Mouse (Mus musculus): ENCODE results near the gene Kcne4. TPM values are rescaled to one million over a fixed set of nuclear protein-coding genes. Genes with fewer than 3 reads are reported as not detected.

Gene Kcne4
- polyA plus RNA-seq, 1 experiment, result 0.29 TPM

DNA sequence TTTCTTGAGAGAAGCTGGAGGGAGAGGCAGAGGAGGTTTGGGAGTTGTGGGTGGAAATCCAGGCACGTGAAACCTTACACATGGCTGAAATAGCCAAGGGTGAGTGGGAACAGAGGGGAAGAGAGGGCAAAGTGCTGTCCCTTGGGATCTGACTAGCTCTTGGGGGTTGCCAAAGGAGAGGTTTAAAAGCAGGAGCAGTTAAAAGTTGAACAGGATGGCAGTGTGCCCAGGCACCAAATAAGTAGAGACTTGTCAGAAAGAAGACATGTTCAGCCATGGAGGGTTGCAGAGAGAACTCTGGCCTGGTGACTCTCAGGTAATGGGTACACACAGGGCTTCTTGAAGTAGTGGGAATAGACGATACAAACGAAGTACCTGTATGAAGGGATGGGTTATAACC, 8.7 kb downstream of the Kcne4 start:
- 77% methylated on average over 3 of the region's 3 CpGs for whole genome bisulfite sequencing
- Histone ChIP-seq H3K4me1 (ENCODE audit: control insufficient read depth, insufficient read depth, insufficient read length, low read length) (no peaks in the 10 kb centered on the region), H3K27ac (ENCODE audit: insufficient read depth, low read depth, low read length) (no peak overlapping the region), H3K4me3 (ENCODE audit: low read depth, low read length) (no peak overlapping the region), H3K27me3 (ENCODE audit: control insufficient read depth, insufficient read depth, low read length) (no peaks in the 10 kb centered on the region), H3K36me3 (ENCODE audit: control insufficient read depth, insufficient read depth, low read length) (no peaks in the 10 kb centered on the region)
- TF ChIP-seq POLR2A (IDR thresholded peaks at IDR 0.05; ENCODE audit: low read depth, low read length) (no peak), CTCF (IDR thresholded peaks at IDR 0.05; ENCODE audit: extremely low read depth, insufficient read length, insufficient replicate concordance, low read depth, low read length) (no peak)

DNA sequence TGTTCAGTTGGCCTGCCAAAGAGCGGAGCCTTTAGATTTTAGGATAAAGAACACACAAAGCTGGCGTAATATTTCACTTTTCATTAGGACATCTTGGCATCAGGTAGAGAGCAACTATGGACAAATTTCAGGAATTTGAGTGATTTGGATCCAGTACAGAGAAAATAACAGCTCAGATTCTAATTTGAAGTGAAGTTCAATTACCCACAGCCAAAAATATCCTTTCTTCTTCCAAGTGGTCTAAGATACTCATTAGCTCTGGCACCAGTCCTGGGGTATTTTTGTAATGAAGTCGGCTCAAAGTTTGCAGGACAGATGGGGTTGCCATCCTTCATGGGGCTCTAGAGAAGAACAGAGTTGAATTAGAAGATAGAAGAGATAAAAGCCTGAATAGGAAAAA, 21.9 kb downstream of the Kcne4 start:
- no peak overlapping the region for H3K4me3 ChIP-seq (ENCODE audit: low read depth, low read length)
- H3K36me3 ChIP-seq (ENCODE audit: control insufficient read depth, insufficient read depth, low read length), result no peaks in the 10 kb centered on the region
- TF ChIP-seq CTCF (IDR thresholded peaks at IDR 0.05; ENCODE audit: extremely low read depth, insufficient read length, insufficient replicate concordance, low read depth, low read length) (no peak), POLR2A (IDR thresholded peaks at IDR 0.05; ENCODE audit: low read depth, low read length) (no peak)
- H3K27me3 ChIP-seq (ENCODE audit: control insufficient read depth, insufficient read depth, low read length), result no peaks in the 10 kb centered on the region
- no peak overlapping the region for H3K27ac ChIP-seq (ENCODE audit: insufficient read depth, low read depth, low read length)
- WGBS, result 79% methylated on average over 3 of the region's 3 CpGs
- H3K4me1 ChIP-seq (ENCODE audit: control insufficient read depth, insufficient read depth, insufficient read length, low read length), result no peaks in the 10 kb centered on the region

DNA sequence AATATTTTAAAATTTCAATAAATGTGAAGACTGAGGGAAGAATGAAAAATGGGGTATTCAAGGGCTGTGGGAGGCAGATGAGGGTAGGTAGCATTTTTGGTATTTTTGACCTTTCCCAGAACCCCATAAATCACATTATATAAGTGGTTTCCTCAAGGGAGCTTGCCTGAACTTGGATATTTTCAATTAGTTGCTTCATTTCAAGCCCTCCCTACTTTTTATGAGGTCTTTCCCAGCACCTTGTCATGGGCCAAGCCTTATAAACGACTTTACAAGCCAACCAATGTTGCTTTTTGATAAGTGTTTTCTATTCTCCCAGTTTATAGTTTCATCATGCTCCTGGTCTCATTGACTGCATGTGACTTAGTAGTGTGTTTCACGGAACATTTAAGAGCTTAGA, 24.2 kb downstream of the Kcne4 start:
- Histone ChIP-seq H3K4me1 (ENCODE audit: control insufficient read depth, insufficient read depth, insufficient read length, low read length) (no peaks in the 10 kb centered on the region), H3K27me3 (ENCODE audit: control insufficient read depth, insufficient read depth, low read length) (no peaks in the 10 kb centered on the region), H3K4me3 (ENCODE audit: low read depth, low read length) (no peak overlapping the region), H3K27ac (ENCODE audit: insufficient read depth, low read depth, low read length) (no peak overlapping the region), H3K36me3 (ENCODE audit: control insufficient read depth, insufficient read depth, low read length) (no peaks in the 10 kb centered on the region)
- 55% methylated on average over 2 of the region's 2 CpGs for WGBS
- TF ChIP-seq CTCF (IDR thresholded peaks at IDR 0.05; ENCODE audit: extremely low read depth, insufficient read length, insufficient replicate concordance, low read depth, low read length) (no peak), POLR2A (IDR thresholded peaks at IDR 0.05; ENCODE audit: low read depth, low read length) (no peak)

DNA sequence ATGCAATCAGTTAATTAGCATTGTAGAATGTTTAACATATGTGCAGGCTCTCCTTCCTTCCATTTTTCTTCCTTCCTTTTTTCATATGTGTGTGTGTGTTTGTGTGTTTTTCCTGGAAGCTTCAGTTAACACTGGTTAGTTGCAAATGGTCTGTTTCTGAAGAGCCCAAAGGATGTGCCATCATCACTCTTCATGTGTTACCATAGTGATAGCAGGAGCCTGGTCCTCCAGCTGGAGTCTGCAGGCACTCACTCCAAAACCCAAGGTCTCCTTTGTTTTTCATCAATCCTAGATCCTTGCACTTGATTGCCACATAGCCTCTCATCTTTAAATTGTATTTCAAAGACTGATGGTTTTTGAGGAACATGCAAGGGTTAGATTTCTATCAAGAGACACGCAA, 29.1 kb downstream of the Kcne4 start:
- no peaks in the 10 kb centered on the region for H3K27me3 ChIP-seq (ENCODE audit: control insufficient read depth, insufficient read depth, low read length)
- H3K27ac ChIP-seq (ENCODE audit: insufficient read depth, low read depth, low read length), result no peak overlapping the region
- H3K36me3 ChIP-seq (ENCODE audit: control insufficient read depth, insufficient read depth, low read length), result no peaks in the 10 kb centered on the region
- no peak for TF ChIP-seq POLR2A (IDR thresholded peaks at IDR 0.05; ENCODE audit: low read depth, low read length)
- TF ChIP-seq CTCF (IDR thresholded peaks at IDR 0.05; ENCODE audit: extremely low read depth, insufficient read length, insufficient replicate concordance, low read depth, low read length), result no peak
- H3K4me1 ChIP-seq (ENCODE audit: control insufficient read depth, insufficient read depth, insufficient read length, low read length), result no peaks in the 10 kb centered on the region
- WGBS, result 91% methylated on average over 1 of the region's 1 CpGs
- H3K4me3 ChIP-seq (ENCODE audit: low read depth, low read length), result no peak overlapping the region

DNA sequence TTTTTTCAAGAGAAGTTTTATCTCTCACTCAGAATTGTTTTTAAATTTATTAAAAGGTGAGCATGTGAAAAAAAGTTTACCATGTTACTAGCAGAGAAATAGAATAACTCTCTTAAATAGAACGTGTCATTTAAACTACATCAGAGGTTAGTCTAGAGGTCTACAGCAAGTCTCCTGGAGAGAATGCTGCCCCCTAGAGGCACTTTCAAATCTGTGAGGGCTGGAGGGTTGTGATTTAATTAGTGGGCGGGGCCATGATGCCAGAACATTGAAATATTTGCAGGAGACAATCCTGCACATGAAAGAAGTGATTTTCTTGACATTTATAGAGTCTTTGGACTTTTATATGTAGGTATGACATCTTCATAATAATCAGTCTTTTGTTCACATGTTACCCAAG, 29.9 kb downstream of the Kcne4 start:
- Histone ChIP-seq H3K4me3 (ENCODE audit: low read depth, low read length) (no peak overlapping the region), H3K36me3 (ENCODE audit: control insufficient read depth, insufficient read depth, low read length) (no peaks in the 10 kb centered on the region), H3K27me3 (ENCODE audit: control insufficient read depth, insufficient read depth, low read length) (no peaks in the 10 kb centered on the region), H3K4me1 (ENCODE audit: control insufficient read depth, insufficient read depth, insufficient read length, low read length) (no peaks in the 10 kb centered on the region), H3K27ac (ENCODE audit: insufficient read depth, low read depth, low read length) (no peak overlapping the region)
- TF ChIP-seq CTCF (IDR thresholded peaks at IDR 0.05; ENCODE audit: extremely low read depth, insufficient read length, insufficient replicate concordance, low read depth, low read length) (no peak), POLR2A (IDR thresholded peaks at IDR 0.05; ENCODE audit: low read depth, low read length) (no peak)
- WGBS, result 49% methylated on average over 2 of the region's 2 CpGs

DNA sequence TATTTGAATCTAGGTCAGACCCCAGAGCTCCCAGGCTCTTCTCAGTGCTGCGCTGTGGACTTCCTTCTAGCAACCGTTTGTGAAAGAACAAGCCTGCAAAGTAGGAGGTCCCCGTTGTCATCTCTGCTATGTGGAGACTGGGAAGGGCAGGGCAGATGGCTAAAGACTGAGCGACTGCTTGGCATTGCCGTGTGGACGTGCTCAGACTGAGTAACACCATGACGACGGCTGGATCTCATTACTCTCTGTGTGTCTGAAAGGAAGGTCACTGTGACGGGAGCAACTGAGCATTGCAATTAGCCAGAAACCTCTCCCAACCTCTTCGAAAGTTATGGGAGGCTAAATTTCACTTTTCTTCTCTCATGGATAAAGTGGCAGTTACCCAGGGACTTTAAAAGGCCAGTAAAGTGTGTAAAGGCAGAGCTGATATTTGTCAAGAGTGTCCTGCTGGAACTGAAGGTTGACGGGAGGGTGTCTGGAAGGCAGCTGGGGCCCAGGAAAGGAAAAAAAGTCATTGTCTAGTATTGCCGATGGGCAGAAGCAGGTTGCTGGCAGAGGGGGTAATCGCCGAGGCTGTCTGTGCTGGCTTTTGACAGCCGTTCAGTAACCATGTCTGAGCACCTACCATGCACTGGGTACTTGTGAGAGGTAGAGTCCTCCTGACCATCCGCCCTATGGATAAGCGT, 36.0 kb downstream of the Kcne4 start:
- H3K4me3 ChIP-seq (ENCODE audit: low read depth, low read length), result no peak overlapping the region
- H3K27ac ChIP-seq (ENCODE audit: insufficient read depth, low read depth, low read length), result no peak overlapping the region
- no peaks in the 10 kb centered on the region for H3K36me3 ChIP-seq (ENCODE audit: control insufficient read depth, insufficient read depth, low read length)
- 82% methylated on average over 17 of the region's 17 CpGs for WGBS
- no peaks in the 10 kb centered on the region for H3K27me3 ChIP-seq (ENCODE audit: control insufficient read depth, insufficient read depth, low read length)
- no peaks in the 10 kb centered on the region for H3K4me1 ChIP-seq (ENCODE audit: control insufficient read depth, insufficient read depth, insufficient read length, low read length)
- no peak for TF ChIP-seq CTCF (IDR thresholded peaks at IDR 0.05; ENCODE audit: extremely low read depth, insufficient read length, insufficient replicate concordance, low read depth, low read length)
- no peak for TF ChIP-seq POLR2A (IDR thresholded peaks at IDR 0.05; ENCODE audit: low read depth, low read length)

DNA sequence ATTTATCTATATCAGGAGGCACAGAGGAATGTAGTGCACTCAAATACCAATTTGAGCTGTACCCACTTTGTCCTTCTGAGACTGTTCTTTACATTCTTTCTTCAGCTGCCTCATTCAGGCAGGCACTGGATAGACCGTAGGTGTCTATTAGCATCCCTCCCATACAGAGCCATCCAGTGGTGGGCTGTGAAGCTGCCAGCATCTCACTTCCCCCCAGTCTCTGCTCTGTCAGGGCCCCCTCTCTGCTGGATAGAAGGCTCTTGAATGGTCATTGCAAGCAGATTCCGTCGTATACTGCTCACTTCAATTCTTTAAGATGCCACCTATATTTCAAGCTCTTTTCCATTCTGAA, 36.5 kb downstream of the Kcne4 start:
- Histone ChIP-seq H3K36me3 (ENCODE audit: control insufficient read depth, insufficient read depth, low read length) (no peaks in the 10 kb centered on the region), H3K4me3 (ENCODE audit: low read depth, low read length) (no peak overlapping the region), H3K27me3 (ENCODE audit: control insufficient read depth, insufficient read depth, low read length) (no peaks in the 10 kb centered on the region), H3K27ac (ENCODE audit: insufficient read depth, low read depth, low read length) (no peak overlapping the region), H3K4me1 (ENCODE audit: control insufficient read depth, insufficient read depth, insufficient read length, low read length) (no peaks in the 10 kb centered on the region)
- WGBS, result 92% methylated on average over 3 of the region's 3 CpGs
- TF ChIP-seq CTCF (IDR thresholded peaks at IDR 0.05; ENCODE audit: extremely low read depth, insufficient read length, insufficient replicate concordance, low read depth, low read length) (no peak), POLR2A (IDR thresholded peaks at IDR 0.05; ENCODE audit: low read depth, low read length) (no peak)
